Mouse (Mus musculus) heart, embryonic 15.5 days (tissue): ENCODE data around the gene Pltp. TPM values are rescaled to one million over a fixed set of nuclear protein-coding genes. Genes with fewer than 3 reads are reported as not detected.
"Not testable (repeated sequence)": the region's sequence is repeated elsewhere in the genome, so short reads cannot be mapped to it uniquely, and the experiment has no call there.

Experiments used
- ATAC-seq: fragments of 200-750 bp; cut with Nextera tagmentation; replicated peaks from 2 replicates; pipeline ENCODE4 v1.8.0; 2017; ENCODE audit warnings: low read depth, moderate TSS enrichment; ENCODE audit not compliant: insufficient number of reproducible peaks, insufficient read depth, low FRiP score
- H3K27ac ChIP-seq: fragments of 300-500 bp; sonication (generic); 2 replicates; pipeline ENCODE4 v1.5.1; 2015; ENCODE audit warnings: mild to moderate bottlenecking, inconsistent platforms
- H3K27me3 ChIP-seq: fragments of 300-500 bp; sonication (generic); 2 replicates; pipeline ENCODE4 v1.6.1; 2015; ENCODE audit warnings: inconsistent platforms
- H3K36me3 ChIP-seq: fragments of 300-500 bp; sonication (generic); 2 replicates; pipeline ENCODE4 v1.6.1; 2015; ENCODE audit warnings: mild to moderate bottlenecking, inconsistent platforms
- H3K4me1 ChIP-seq: fragments of 300-500 bp; sonication (generic); replicated peaks from 2 replicates; pipeline ENCODE4 v1.6.1; 2015; ENCODE audit warnings: inconsistent platforms
- H3K4me2 ChIP-seq: fragments of 300-500 bp; sonication (generic); 2 replicates; pipeline ENCODE4 v1.6.1; 2015; ENCODE audit warnings: inconsistent platforms, mild to moderate bottlenecking, moderate library complexity
- H3K4me3 ChIP-seq: fragments of 300-500 bp; sonication (generic); 2 replicates; pipeline ENCODE4 v1.5.1; 2015; ENCODE audit warnings: mild to moderate bottlenecking, inconsistent platforms
- H3K9ac ChIP-seq: fragments of 300-500 bp; sonication (generic); 2 replicates; pipeline ENCODE4 v1.6.1; 2015; ENCODE audit warnings: mild to moderate bottlenecking, inconsistent platforms
- H3K9me3 ChIP-seq: fragments of 300-500 bp; sonication (generic); replicated peaks from 2 replicates; pipeline ENCODE4 v1.6.1; 2016; ENCODE audit warnings: inconsistent platforms
- WGBS: fragments of 180-500 bp; shearing (Covaris S2); methylation state at CpG from one replicate; pipeline ENCODE4 v1.1.7; 2015; ENCODE audit warnings: mixed read lengths; 5-methylcytosine and 5-hydroxymethylcytosine counted together
- polyA plus RNA-seq: library from polyadenylated mRNA; unstranded; fragments of >200 nt; fragmentation: Nextera tagmentation; extraction: Ambion mirVana; gene quantifications from 2 replicates; pipeline ENCODE4 v1.2.1, GENCODE M21; 2015

Pltp gene
- polyA plus RNA-seq, 1 experiment from 2014 or later, result 14.0 TPM

DNA sequence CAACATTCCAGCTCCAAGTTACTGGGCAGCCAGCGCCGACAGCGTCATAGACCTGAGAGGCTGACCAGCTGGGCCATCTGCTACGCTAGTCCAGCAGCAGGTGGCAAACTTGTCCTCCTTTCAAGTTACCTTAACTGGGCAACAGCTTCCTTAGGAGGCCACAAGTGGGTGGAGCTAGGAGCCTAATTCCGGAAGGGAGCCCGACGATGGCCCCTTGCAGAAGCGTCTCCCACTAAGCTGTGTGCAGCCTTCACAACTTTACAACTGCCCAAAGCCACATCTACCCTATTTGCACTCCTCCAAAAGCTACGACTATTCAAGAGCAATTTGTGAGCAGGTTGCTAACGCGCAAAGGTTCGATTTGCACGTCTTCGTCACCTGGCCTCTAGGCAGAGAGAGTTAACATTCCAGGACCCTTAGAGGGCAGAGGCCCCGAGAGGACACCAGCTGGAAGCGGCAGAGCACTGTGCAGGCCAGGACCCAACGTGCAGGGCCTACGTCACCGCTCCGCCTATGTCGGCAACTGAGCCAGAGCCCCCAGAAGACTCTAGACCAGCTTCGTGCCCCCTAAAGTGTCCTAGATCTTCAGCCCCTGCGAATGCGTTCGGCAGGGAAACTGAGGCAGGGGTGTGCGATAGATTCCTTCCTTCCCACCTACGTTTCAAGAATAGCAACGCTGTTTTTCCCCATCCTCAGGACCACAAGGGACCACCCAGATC is 21.2 kb upstream of the Pltp start:
- H3K27ac ChIP-seq, result peak overlapping the region; percentile 100
- H3K36me3 ChIP-seq, result peaks cover 7% of the 10 kb centered on the region; the same call in 1 of the 2 replicates
- no peaks in the 10 kb centered on the region for H3K9me3 ChIP-seq
- no peaks in the 10 kb centered on the region for H3K27me3 ChIP-seq
- 1% methylated on average over 28 of the region's 28 CpGs for WGBS
- ATAC-seq, result peak; percentile 59
- peak overlapping the region; percentile 81 for H3K4me2 ChIP-seq
- peak overlapping the region; percentile 100 for H3K9ac ChIP-seq
- peaks cover 40% of the 10 kb centered on the region for H3K4me1 ChIP-seq
- peak overlapping the region; percentile 96 for H3K4me3 ChIP-seq

- Histone ChIP-seq H3K4me2 (peak overlapping the region; percentile 81), H3K27ac (peak overlapping the region; percentile 100), H3K4me3 (peak overlapping the region; percentile 96), H3K4me1 (peaks cover 40% of the 10 kb centered on the region)
- H3K27me3 ChIP-seq, ATAC-seq, H3K9me3 ChIP-seq, H3K36me3 ChIP-seq, H3K9ac ChIP-seq: not testable (repeated sequence)
- 71% methylated on average over 11 of the region's 11 CpGs for WGBS
These were observed 20.1 kb upstream of the Pltp start for GRCm38 (mm10) chr2:164877376-164878215.

GRCm38 (mm10) chr2:164875648-164876047 is 18.1 kb upstream of the Pltp start:
- 42% methylated on average over 2 of the region's 2 CpGs for WGBS
- H3K4me3 ChIP-seq, ATAC-seq, H3K4me2 ChIP-seq, H3K9me3 ChIP-seq, H3K27ac ChIP-seq, H3K36me3 ChIP-seq, H3K27me3 ChIP-seq, H3K9ac ChIP-seq: not testable (repeated sequence)
- peaks cover 35% of the 10 kb centered on the region for H3K4me1 ChIP-seq

DNA sequence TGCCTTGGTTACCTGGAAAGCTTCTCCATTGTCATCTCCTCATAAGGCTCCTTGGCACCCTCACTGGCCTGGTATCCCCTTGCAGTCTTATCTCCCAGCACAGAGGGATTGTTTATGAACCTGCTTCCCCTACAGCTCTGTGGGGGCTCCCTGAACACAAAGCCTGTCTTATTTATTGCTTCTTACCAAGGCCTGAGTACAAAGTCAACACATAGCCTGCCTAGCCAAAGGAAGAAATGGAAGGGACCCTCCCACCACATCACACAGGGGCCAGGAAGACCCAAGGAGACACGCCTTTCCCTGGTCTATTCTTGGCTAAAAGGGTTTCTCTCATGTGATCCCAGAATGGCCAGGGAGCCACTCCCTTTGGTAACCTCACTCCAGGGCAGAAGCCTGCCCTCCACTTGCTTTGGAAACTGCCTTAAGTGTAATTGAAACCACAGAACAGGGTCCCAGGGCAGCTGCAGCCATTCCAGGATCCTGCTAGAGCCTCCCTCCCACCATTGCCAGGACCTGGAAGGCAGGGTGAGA is 16.8 kb upstream of the Pltp start:
- peak; percentile 25; the same call in 1 of the 2 replicates for ATAC-seq
- Histone ChIP-seq H3K27ac (peak overlapping the region; percentile 87), H3K4me3 (no peak overlapping the region), H3K27me3 (no peaks in the 10 kb centered on the region), H3K4me1 (peaks cover 29% of the 10 kb centered on the region), H3K9me3 (no peaks in the 10 kb centered on the region), H3K9ac (peak overlapping the region; percentile 28; the same call in 1 of the 2 replicates), H3K4me2 (no peak overlapping the region), H3K36me3 (0 out of 2 replicates have a peak, but pooled peaks cover 3% of the 10 kb centered on the region)
- 9% methylated on average over 1 of the region's 1 CpGs for WGBS

- H3K4me1 ChIP-seq, result peaks cover 29% of the 10 kb centered on the region
- no peak for ATAC-seq
- H3K4me2 ChIP-seq, result no peak overlapping the region
- H3K27ac ChIP-seq, result peak overlapping the region; percentile 87
- H3K9me3 ChIP-seq, result no peaks in the 10 kb centered on the region
- H3K9ac ChIP-seq, result no peak overlapping the region
- 0 out of 2 replicates have a peak, but pooled peaks cover 3% of the 10 kb centered on the region for H3K36me3 ChIP-seq
- 51% methylated on average over 3 of the region's 3 CpGs for WGBS
- no peaks in the 10 kb centered on the region for H3K27me3 ChIP-seq
- H3K4me3 ChIP-seq, result no peak overlapping the region
These were observed 16.1 kb upstream of the Pltp start for GRCm38 (mm10) chr2:164873621-164874020.

DNA sequence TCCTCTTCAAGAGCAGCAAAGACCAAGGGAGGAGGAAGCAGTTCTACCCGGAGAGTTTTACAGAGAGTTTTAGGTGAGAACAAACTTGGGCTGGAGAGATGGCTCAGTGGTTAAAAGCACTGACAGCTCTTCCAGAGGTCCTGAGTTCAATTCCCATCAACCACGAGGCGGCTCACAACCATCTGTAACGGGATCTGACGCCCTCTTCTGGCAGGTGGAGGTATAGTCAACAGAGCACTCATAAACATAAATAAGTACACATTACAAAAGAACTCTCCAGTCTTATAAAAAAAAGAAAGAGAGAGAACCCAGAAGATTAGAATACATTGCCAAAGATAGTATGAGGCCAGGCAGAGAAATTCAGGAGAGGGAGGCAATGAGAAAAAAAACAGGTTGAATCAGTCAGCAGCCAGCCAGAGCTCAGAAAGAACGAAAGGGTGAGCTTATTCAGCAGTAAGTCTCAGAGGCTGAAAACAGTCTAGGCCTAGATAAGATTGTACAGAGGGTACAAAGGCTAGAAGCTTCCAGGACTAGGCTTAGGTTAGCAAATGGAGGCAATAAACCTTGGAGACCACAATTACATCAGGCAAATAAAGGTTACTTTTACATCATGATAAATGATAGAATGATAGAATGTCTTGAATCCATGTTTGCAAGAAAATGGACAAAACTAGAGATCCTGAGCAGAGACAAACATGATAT is 14.2 kb upstream of the Pltp start:
- Histone ChIP-seq H3K9ac (no peak overlapping the region), H3K27me3 (no peaks in the 10 kb centered on the region), H3K36me3 (no peaks in the 10 kb centered on the region), H3K4me2 (no peak overlapping the region), H3K4me3 (no peak overlapping the region), H3K27ac (no peak overlapping the region), H3K4me1 (peaks cover 25% of the 10 kb centered on the region), H3K9me3 (no peaks in the 10 kb centered on the region)
- no peak for ATAC-seq
- WGBS, result 47% methylated on average over 6 of the region's 6 CpGs

DNA sequence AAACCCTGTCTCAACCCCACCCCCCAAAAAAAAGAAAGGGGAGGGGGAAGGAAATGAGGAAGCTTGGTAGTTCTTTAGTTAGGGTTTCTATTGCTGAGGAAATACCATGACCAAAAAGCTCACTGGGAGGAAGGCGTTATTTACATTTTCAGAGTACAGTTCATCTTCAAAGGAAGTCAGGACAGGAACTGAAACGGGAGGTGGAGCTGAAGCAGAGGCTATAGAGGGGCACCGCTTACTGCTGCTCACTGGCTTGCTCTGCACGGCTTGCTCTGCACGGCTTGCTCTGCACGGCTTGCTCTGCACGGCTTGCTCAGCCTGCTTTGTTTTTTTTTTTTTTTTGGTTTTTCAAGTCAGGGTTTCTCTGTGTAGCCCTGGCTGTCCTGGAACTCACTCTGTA is 11.0 kb upstream of the Pltp start:
- WGBS, result 71% methylated on average over 7 of the region's 7 CpGs
- no peaks in the 10 kb centered on the region for H3K9me3 ChIP-seq
- H3K36me3 ChIP-seq, result no peaks in the 10 kb centered on the region
- 0 out of 2 replicates have a peak overlapping the region, but pooled peaks have one; percentile 95 for H3K27ac ChIP-seq
- no peaks in the 10 kb centered on the region for H3K27me3 ChIP-seq
- no peak for ATAC-seq
- no peak overlapping the region for H3K4me3 ChIP-seq
- no peak overlapping the region for H3K4me2 ChIP-seq
- H3K9ac ChIP-seq, result no peak overlapping the region
- peaks cover 15% of the 10 kb centered on the region for H3K4me1 ChIP-seq

- Histone ChIP-seq H3K4me3 (no peak overlapping the region), H3K27ac (peak overlapping the region; percentile 95), H3K27me3 (no peaks in the 10 kb centered on the region), H3K9me3 (no peaks in the 10 kb centered on the region), H3K4me2 (no peak overlapping the region), H3K36me3 (no peaks in the 10 kb centered on the region), H3K4me1 (peaks cover 16% of the 10 kb centered on the region), H3K9ac (no peak overlapping the region)
- ATAC-seq, result no peak
- WGBS, result 89% methylated on average over 7 of the region's 7 CpGs
These were observed 10.1 kb upstream of the Pltp start for GRCm38 (mm10) chr2:164867566-164867965.

GRCm38 (mm10) chr2:164866741-164867551 is 9.4 kb upstream of the Pltp start:
- H3K27me3 ChIP-seq, result no peaks in the 10 kb centered on the region
- WGBS, result 16% methylated on average over 16 of the region's 16 CpGs
- 0 out of 2 replicates have a peak overlapping the region, but pooled peaks have one; percentile 25 for H3K9ac ChIP-seq
- peaks cover 22% of the 10 kb centered on the region for H3K4me1 ChIP-seq
- H3K27ac ChIP-seq, result peak overlapping the region; percentile 95
- H3K4me3 ChIP-seq, result no peak overlapping the region
- ATAC-seq, result peak; percentile 94
- no peaks in the 10 kb centered on the region for H3K9me3 ChIP-seq
- no peaks in the 10 kb centered on the region for H3K36me3 ChIP-seq
- peak overlapping the region; percentile 14 for H3K4me2 ChIP-seq

DNA sequence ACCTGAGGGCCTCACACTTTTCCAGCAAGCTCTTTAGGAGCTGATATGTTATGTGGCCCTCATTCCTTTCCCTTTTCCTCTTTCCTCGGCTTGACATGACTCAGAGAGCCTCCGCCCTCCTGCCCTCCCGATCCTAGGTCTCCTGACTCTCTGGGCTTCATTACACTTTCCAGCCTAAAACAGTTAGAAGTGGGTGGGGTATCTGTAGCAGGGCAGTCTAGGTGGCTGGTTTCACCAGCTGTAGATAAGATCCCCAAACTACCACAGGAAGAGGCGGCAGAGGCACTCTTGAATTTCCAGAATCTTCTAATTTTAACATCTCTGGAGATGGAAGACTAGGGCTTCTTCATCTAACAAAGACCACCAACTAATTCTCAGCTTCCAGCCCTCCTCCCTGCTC is 7.1 kb upstream of the Pltp start:
- no peaks in the 10 kb centered on the region for H3K36me3 ChIP-seq
- no peak overlapping the region for H3K27ac ChIP-seq
- WGBS, result 56% methylated on average over 4 of the region's 4 CpGs
- ATAC-seq, result no peak
- H3K4me3 ChIP-seq, result no peak overlapping the region
- peaks cover 34% of the 10 kb centered on the region for H3K4me1 ChIP-seq
- H3K4me2 ChIP-seq, result no peak overlapping the region
- H3K9me3 ChIP-seq, result no peaks in the 10 kb centered on the region
- H3K9ac ChIP-seq, result no peak overlapping the region
- H3K27me3 ChIP-seq, result no peaks in the 10 kb centered on the region
